ENCODE assay signal across 20 mouse cellular contexts in the genomic region with DNA sequence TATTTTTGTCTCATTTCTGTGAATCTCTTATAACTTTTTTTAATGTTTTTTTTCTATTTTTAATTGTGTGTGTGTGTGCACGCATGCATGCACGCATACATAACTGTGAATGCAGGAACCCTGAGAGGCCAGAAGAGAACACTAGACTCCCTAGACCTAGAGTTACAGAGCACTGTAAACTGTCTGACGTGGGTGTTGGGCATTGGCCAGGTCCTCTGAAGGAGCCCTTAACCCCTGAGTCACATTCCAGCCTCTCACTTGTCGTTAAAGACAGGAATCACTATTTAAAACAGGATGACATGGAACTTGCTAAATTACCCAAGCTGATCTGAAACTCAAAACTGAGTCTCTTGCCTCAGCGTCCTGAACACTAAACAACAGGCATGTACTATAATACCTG. TPM values are rescaled to one million over a fixed set of nuclear protein-coding genes. Genes with fewer than 3 reads are reported as not detected.
DNase-seq lines count a peak whose midpoint lies in the region; ATAC-seq and TF ChIP-seq lines count a peak whose summit lies in the region.
"Had no signal": no experiment of that assay in that cellular context is flagged by ENCODE, and none has a peak within 500 bp of the region (broad histone marks: within the 10 kb centered on the region; RNA-seq: fewer than 3 reads in every experiment).

No protein-coding gene starts in this region.

- H3K4me3 ChIP-seq in kidney, embryonic 16.5 days (ENCODE audit: low read length): no peak overlapping the region
- H3K4me3 ChIP-seq in lung, postnatal 0 days (ENCODE audit: low read depth, low read length): no peak overlapping the region
- H3K4me3 ChIP-seq: embryonic facial prominence, embryonic 12.5 days; forebrain, embryonic 15.5 days; heart, embryonic 15.5 days had no signal

- no peaks in the 10 kb centered on the region for H3K36me3 ChIP-seq in kidney, embryonic 16.5 days (ENCODE audit: insufficient read depth, low read length)
- H3K36me3 ChIP-seq in lung, postnatal 0 days (ENCODE audit: insufficient read depth, low read length): no peaks in the 10 kb centered on the region
- H3K36me3 ChIP-seq: embryonic facial prominence, embryonic 12.5 days; forebrain, embryonic 15.5 days; heart, embryonic 15.5 days had no signal

- H3K4me1 ChIP-seq in kidney, embryonic 16.5 days (ENCODE audit: insufficient read depth, low read length): 0 out of 2 replicates have a peak, but pooled peaks cover 6% of the 10 kb centered on the region
- H3K4me1 ChIP-seq in lung, postnatal 0 days (ENCODE audit: insufficient read depth, low read depth, low read length): no peaks in the 10 kb centered on the region
- H3K4me1 ChIP-seq: embryonic facial prominence, embryonic 12.5 days had no signal

- no peaks in the 10 kb centered on the region for H3K9me3 ChIP-seq in kidney, embryonic 16.5 days (ENCODE audit: low read length)
- H3K9me3 ChIP-seq in lung, postnatal 0 days (ENCODE audit: low read length): no peaks in the 10 kb centered on the region
- H3K9me3 ChIP-seq: embryonic facial prominence, embryonic 12.5 days; forebrain, embryonic 15.5 days; heart, embryonic 15.5 days had no signal

- H3K27ac ChIP-seq in kidney, embryonic 16.5 days (ENCODE audit: low read length): no peak overlapping the region
- H3K27ac ChIP-seq in lung, postnatal 0 days (ENCODE audit: low read length): no peak overlapping the region
- H3K27ac ChIP-seq: embryonic facial prominence, embryonic 12.5 days; forebrain, embryonic 15.5 days; heart, embryonic 15.5 days; hindbrain, embryonic 14.5 days had no signal

- TF ChIP-seq EP300 in lung, postnatal 0 days (IDR thresholded peaks at IDR 0.05): no peak

- no peak for TF ChIP-seq CTCF in lung, postnatal 0 days (IDR thresholded peaks at IDR 0.05)

- ATAC-seq in kidney, embryonic 16.5 days (ENCODE audit: low FRiP score, low TSS enrichment): 0 out of 2 replicates have a peak, but pooled peaks have one; percentile 64
- ATAC-seq in lung, postnatal 0 days: peak; percentile 60
- ATAC-seq: forebrain, embryonic 15.5 days had no signal

- H3K27me3 ChIP-seq in kidney, embryonic 16.5 days (ENCODE audit: insufficient read depth, low read length): no peaks in the 10 kb centered on the region
- H3K27me3 ChIP-seq in lung, postnatal 0 days (replicated peaks; ENCODE audit: insufficient read depth, low read length): no peaks in the 10 kb centered on the region
- H3K27me3 ChIP-seq: embryonic facial prominence, embryonic 12.5 days; forebrain, embryonic 15.5 days; heart, embryonic 15.5 days had no signal

- WGBS in kidney, embryonic 16.5 days: 39% methylated on average over 5 of the region's 5 CpGs
- 31% methylated on average over 5 of the region's 5 CpGs for whole genome bisulfite sequencing in lung, postnatal 0 days

- H3K4me2 ChIP-seq in kidney, embryonic 16.5 days (replicated peaks; ENCODE audit: low read depth, low read length): no peak overlapping the region
- no peak overlapping the region for H3K4me2 ChIP-seq in lung, postnatal 0 days (replicated peaks; ENCODE audit: low read depth, low read length)
- H3K4me2 ChIP-seq: embryonic facial prominence, embryonic 12.5 days; forebrain, embryonic 15.5 days; heart, embryonic 11.5 days; heart, embryonic 15.5 days; hindbrain, embryonic 14.5 days had no signal

- no peak overlapping the region for H3K9ac ChIP-seq in kidney, embryonic 16.5 days (replicated peaks; ENCODE audit: low read length)
- no peak overlapping the region for H3K9ac ChIP-seq in lung, postnatal 0 days (replicated peaks; ENCODE audit: low read depth)
- H3K9ac ChIP-seq: embryonic facial prominence, embryonic 12.5 days; forebrain, embryonic 15.5 days; heart, embryonic 15.5 days; hindbrain, embryonic 14.5 days had no signal

- no peak for DNase-seq in kidney, adult 11 months
- peak; percentile 46 for DNase-seq in lung, postnatal 0 days (ENCODE audit: low spot score)
- no peak for DNase-seq in lung, adult 18-20 months
- DNase-seq in NIH3T3 (ENCODE audit: low read depth): peak; percentile 45
- no peak for DNase-seq in right cerebral cortex, postnatal 25 days
- DNase-seq: adrenal gland, postnatal 10 days; cerebellum, adult 11-12 months; cerebellum, adult 9-10 months; cerebellum, postnatal 25 days; gastrocnemius, postnatal 36 days; heart, adult 18-20 months; heart, postnatal 14 days had no signal

RNA-seq across cellular contexts. Expression of a gene that starts 2.0 kb away (rescaled TPM):
- polyA plus RNA-seq in kidney, embryonic 16.5 days (2015; fragmentation: Nextera tagmentation; extraction: Ambion mirVana): 0.44 TPM in 1 of 2 replicates, not detected in the other
- polyA plus RNA-seq in lung, postnatal 0 days (2015; fragmentation: Nextera tagmentation; extraction: Ambion mirVana): not detected in 2 replicates
- polyA plus RNA-seq: cortical plate, adult 2 months; embryonic facial prominence, embryonic 12.5 days; forebrain, embryonic 11.5 days; forebrain, embryonic 15.5 days; heart, embryonic 11.5 days; heart, embryonic 15.5 days; hindbrain, embryonic 14.5 days had no signal

RNA-seq across cellular contexts. Expression of a gene that starts 5.5 kb away (rescaled TPM):
- 9.0 and 10.2 TPM in 2 replicates for polyA plus RNA-seq in kidney, embryonic 16.5 days (2015; fragmentation: Nextera tagmentation; extraction: Ambion mirVana)
- 0.27 and 0.55 TPM in 2 replicates for polyA plus RNA-seq in lung, postnatal 0 days (2015; fragmentation: Nextera tagmentation; extraction: Ambion mirVana)
- polyA plus RNA-seq: cortical plate, adult 2 months; embryonic facial prominence, embryonic 12.5 days; forebrain, embryonic 11.5 days; forebrain, embryonic 15.5 days; heart, embryonic 11.5 days; heart, embryonic 15.5 days; hindbrain, embryonic 14.5 days had no signal

RNA-seq across cellular contexts. Expression of a gene that starts 10.3 kb away (rescaled TPM):
- polyA plus RNA-seq in kidney, embryonic 16.5 days (2015; fragmentation: Nextera tagmentation; extraction: Ambion mirVana): 0.14 and 0.30 TPM in 2 replicates
- polyA plus RNA-seq in lung, postnatal 0 days (2015; fragmentation: Nextera tagmentation; extraction: Ambion mirVana): not detected in 2 replicates
- polyA plus RNA-seq: embryonic facial prominence, embryonic 12.5 days; forebrain, embryonic 11.5 days; forebrain, embryonic 15.5 days; heart, embryonic 11.5 days; heart, embryonic 15.5 days; hindbrain, embryonic 14.5 days had no signal

RNA-seq across cellular contexts. Expression of a gene that starts 22.3 kb away (rescaled TPM):
- polyA plus RNA-seq in kidney, embryonic 16.5 days (2015; fragmentation: Nextera tagmentation; extraction: Ambion mirVana): not detected in 2 replicates
- polyA plus RNA-seq in lung, postnatal 0 days (2015; fragmentation: Nextera tagmentation; extraction: Ambion mirVana): 0.05 and 0.10 TPM in 2 replicates
- polyA plus RNA-seq: cortical plate, adult 2 months; embryonic facial prominence, embryonic 12.5 days; forebrain, embryonic 11.5 days; forebrain, embryonic 15.5 days; heart, embryonic 11.5 days; heart, embryonic 15.5 days; hindbrain, embryonic 14.5 days had no signal

RNA-seq across cellular contexts. Expression of a gene that starts 38.9 kb away (rescaled TPM):
- 45.5 and 47.7 TPM in 2 replicates for polyA plus RNA-seq in kidney, embryonic 16.5 days (2015; fragmentation: Nextera tagmentation; extraction: Ambion mirVana)
- polyA plus RNA-seq in lung, postnatal 0 days (2015; fragmentation: Nextera tagmentation; extraction: Ambion mirVana): 423 and 443 TPM in 2 replicates

Comparison
In these comparisons a context has a peak if more than half of its experiments do, and no peak if none do; other contexts are left out.
1. DNase-seq: peak in lung, postnatal 0 days (single experiment) and NIH3T3 (single experiment); none in kidney, adult 11 months (single experiment), lung, adult 18-20 months (0 of 2) and right cerebral cortex, postnatal 25 days (single experiment).